Mouse (Mus musculus) liver, embryonic 11.5 days (tissue): ENCODE results near the gene Dzip3. TPM values are rescaled to one million over a fixed set of nuclear protein-coding genes. Genes with fewer than 3 reads are reported as not detected.
A peak's percentile ranks its signal among the peaks of the same experiment; 100 is the strongest.

Experiments used
- ATAC-seq: fragments of 200-750 bp; cut with Nextera tagmentation; replicated peaks from 2 replicates; pipeline ENCODE4 v1.8.0; 2017; ENCODE audit warnings: moderate number of reproducible peaks, mild to moderate bottlenecking, moderate TSS enrichment, moderate library complexity; ENCODE audit not compliant: low FRiP score
- DNase-seq: peaks from one replicate; pipeline ENCODE4 v3.0.0-alpha.2; 2017; ENCODE audit warnings: low spot score
- H3K27ac ChIP-seq: fragments of 300-500 bp; sonication (generic); 2 replicates; pipeline ENCODE4 v1.5.1; 2014; ENCODE audit warnings: mild to moderate bottlenecking, low read depth, low read length, control low read depth
- H3K27me3 ChIP-seq: fragments of 300-500 bp; sonication (generic); replicated peaks from 2 replicates; pipeline ENCODE4 v1.6.1; 2014; ENCODE audit warnings: low read length, mixed read lengths; ENCODE audit not compliant: control insufficient read depth, insufficient read depth
- H3K36me3 ChIP-seq: fragments of 300-500 bp; sonication (generic); 2 replicates; pipeline ENCODE4 v1.6.1; 2014; ENCODE audit warnings: mild to moderate bottlenecking, low read length, moderate library complexity, mixed read lengths; ENCODE audit not compliant: control insufficient read depth, insufficient read depth
- H3K4me1 ChIP-seq: fragments of 300-500 bp; sonication (generic); replicated peaks from 2 replicates; pipeline ENCODE4 v1.6.1; 2014; ENCODE audit warnings: low read length, mixed read lengths; ENCODE audit not compliant: control insufficient read depth, insufficient read depth
- H3K4me2 ChIP-seq: fragments of 300-500 bp; sonication (generic); 2 replicates; pipeline ENCODE4 v1.6.1; 2014; ENCODE audit warnings: mild to moderate bottlenecking, control low read depth, moderate library complexity
- H3K4me3 ChIP-seq: fragments of 300-500 bp; sonication (generic); 2 replicates; pipeline ENCODE4 v1.5.1; 2014; ENCODE audit warnings: low read depth, low read length, control low read depth
- H3K9ac ChIP-seq: fragments of 300-500 bp; sonication (generic); 2 replicates; pipeline ENCODE4 v1.6.1; 2014; ENCODE audit warnings: low read depth, low read length, control low read depth
- H3K9me3 ChIP-seq: fragments of 300-500 bp; sonication (generic); 2 replicates; pipeline ENCODE4 v1.6.1; 2016; ENCODE audit warnings: low read length, inconsistent platforms, mixed read lengths; ENCODE audit not compliant: control insufficient read depth
- WGBS: fragments of 180-500 bp; shearing (Covaris S2); extraction: QIAGEN DNeasy Blood & Tissue Kit; methylation state at CpG from one replicate; pipeline ENCODE4 v1.1.7; 2014; 5-methylcytosine and 5-hydroxymethylcytosine counted together
- polyA plus RNA-seq: library from polyadenylated mRNA; unstranded; fragments of >200 nt; fragmentation: Nextera tagmentation; extraction: Ambion mirVana; gene quantifications from 2 replicates; pipeline ENCODE4 v1.2.1, GENCODE M21; 2014

The Dzip3 gene
- polyA plus RNA-seq, 1 experiment from 2014 or later = 23.6 TPM

- Histone ChIP-seq H3K9ac (peak overlapping the region; percentile 98), H3K4me1 (peaks cover 5% of the 10 kb centered on the region; the same call in 1 of the 2 replicates), H3K27me3 (no peaks in the 10 kb centered on the region), H3K4me2 (peak overlapping the region; percentile 72), H3K36me3 (no peaks in the 10 kb centered on the region), H3K9me3 (no peaks in the 10 kb centered on the region), H3K27ac (0 out of 2 replicates have a peak overlapping the region, but pooled peaks have one; percentile 48), H3K4me3 (peak overlapping the region; percentile 88)
- 41% methylated on average over 10 of the region's 10 CpGs for WGBS
- no peak for ATAC-seq
- DNase-seq = no peak
Measured at GRCm38 (mm10) chr16:48992437-48993230, 1.3 kb downstream of the Dzip3 start.

GRCm38 (mm10) chr16:48989700-48990099, 4.3 kb downstream of the Dzip3 start:
- Histone ChIP-seq H3K4me2 (no peak overlapping the region), H3K9me3 (no peaks in the 10 kb centered on the region), H3K4me3 (no peak overlapping the region), H3K27ac (no peak overlapping the region), H3K36me3 (no peaks in the 10 kb centered on the region), H3K27me3 (no peaks in the 10 kb centered on the region), H3K9ac (no peak overlapping the region), H3K4me1 (peaks cover 3% of the 10 kb centered on the region; the same call in 1 of the 2 replicates)
- DNase-seq (no peak), ATAC-seq (no peak)

- no peaks in the 10 kb centered on the region for H3K4me1 ChIP-seq
- no peak for ATAC-seq
- 73% methylated on average over 5 of the region's 5 CpGs for WGBS
- H3K36me3 ChIP-seq = no peaks in the 10 kb centered on the region
- no peak overlapping the region for H3K27ac ChIP-seq
- H3K4me3 ChIP-seq = no peak overlapping the region
- H3K27me3 ChIP-seq = no peaks in the 10 kb centered on the region
- H3K4me2 ChIP-seq = no peak overlapping the region
- no peak overlapping the region for H3K9ac ChIP-seq
- no peak for DNase-seq
- H3K9me3 ChIP-seq = no peaks in the 10 kb centered on the region
Measured at GRCm38 (mm10) chr16:48985034-48985627, 8.8 kb downstream of the Dzip3 start.

- Histone ChIP-seq H3K9me3 (no peaks in the 10 kb centered on the region), H3K9ac (no peak overlapping the region), H3K4me2 (no peak overlapping the region), H3K4me3 (no peak overlapping the region), H3K4me1 (no peaks in the 10 kb centered on the region), H3K27me3 (no peaks in the 10 kb centered on the region), H3K36me3 (peaks cover 5% of the 10 kb centered on the region; the same call in 1 of the 2 replicates), H3K27ac (no peak overlapping the region)
- ATAC-seq (no peak), DNase-seq (no peak)
Measured at GRCm38 (mm10) chr16:48979965-48980364, 14.0 kb downstream of the Dzip3 start.

- no peaks in the 10 kb centered on the region for H3K27me3 ChIP-seq
- ATAC-seq (no peak; the same call in 1 of the 2 replicates), DNase-seq (no peak)
Measured at GRCm38 (mm10) chr16:48973548-48973947, 20.4 kb downstream of the Dzip3 start.

GRCm38 (mm10) chr16:48972996-48973395, 21.0 kb downstream of the Dzip3 start:
- 93% methylated on average over 2 of the region's 2 CpGs for whole genome bisulfite sequencing
- H3K9ac ChIP-seq = no peak overlapping the region
- no peaks in the 10 kb centered on the region for H3K4me1 ChIP-seq
- H3K4me3 ChIP-seq = no peak overlapping the region
- H3K27me3 ChIP-seq = no peaks in the 10 kb centered on the region
- peaks cover 5% of the 10 kb centered on the region; the same call in 1 of the 2 replicates for H3K36me3 ChIP-seq
- no peaks in the 10 kb centered on the region for H3K9me3 ChIP-seq
- no peak for DNase-seq
- no peak for ATAC-seq
- H3K4me2 ChIP-seq = no peak overlapping the region
- H3K27ac ChIP-seq = no peak overlapping the region

More at GRCm38 (mm10) chr16:48973548-48973947, 20.4 kb downstream of the Dzip3 start:
- Histone ChIP-seq H3K4me2 (no peak overlapping the region), H3K4me1 (no peaks in the 10 kb centered on the region), H3K9ac (no peak overlapping the region), H3K4me3 (no peak overlapping the region), H3K36me3 (peaks cover 8% of the 10 kb centered on the region; the same call in 1 of the 2 replicates), H3K27ac (no peak overlapping the region), H3K9me3 (no peaks in the 10 kb centered on the region)
- 94% methylated on average over 1 of the region's 1 CpGs for WGBS

- Histone ChIP-seq H3K4me2 (no peak overlapping the region), H3K4me1 (no peaks in the 10 kb centered on the region), H3K36me3 (peaks cover 2% of the 10 kb centered on the region; the same call in 1 of the 2 replicates), H3K27ac (no peak overlapping the region), H3K27me3 (no peaks in the 10 kb centered on the region), H3K9me3 (no peaks in the 10 kb centered on the region), H3K9ac (no peak overlapping the region), H3K4me3 (no peak overlapping the region)
- ATAC-seq = no peak
- no peak for DNase-seq
- 59% methylated on average over 1 of the region's 1 CpGs for WGBS
Measured at GRCm38 (mm10) chr16:48941805-48942204, 52.2 kb downstream of the Dzip3 start.

- Histone ChIP-seq H3K27me3 (no peaks in the 10 kb centered on the region), H3K4me3 (no peak overlapping the region), H3K4me2 (no peak overlapping the region), H3K36me3 (peaks cover 10% of the 10 kb centered on the region; the same call in 1 of the 2 replicates), H3K9me3 (no peaks in the 10 kb centered on the region), H3K4me1 (no peaks in the 10 kb centered on the region), H3K27ac (no peak overlapping the region), H3K9ac (no peak overlapping the region)
- ATAC-seq = peak; percentile 49; the same call in 1 of the 2 replicates
- DNase-seq = no peak
- WGBS = 53% methylated on average over 1 of the region's 1 CpGs
Measured at GRCm38 (mm10) chr16:48923724-48924123, 70.2 kb downstream of the Dzip3 start.
